Mouse (Mus musculus): ENCODE measurements at regions not wholly inside any gene's neighbourhood (a gene's known extent, or its start where the extent isn't known, plus 50 kb on each side); places are given as distances from the start of the nearest gene placed in this dataset.
A peak's percentile ranks its signal among the peaks of the same experiment; 100 is the strongest.

DNA sequence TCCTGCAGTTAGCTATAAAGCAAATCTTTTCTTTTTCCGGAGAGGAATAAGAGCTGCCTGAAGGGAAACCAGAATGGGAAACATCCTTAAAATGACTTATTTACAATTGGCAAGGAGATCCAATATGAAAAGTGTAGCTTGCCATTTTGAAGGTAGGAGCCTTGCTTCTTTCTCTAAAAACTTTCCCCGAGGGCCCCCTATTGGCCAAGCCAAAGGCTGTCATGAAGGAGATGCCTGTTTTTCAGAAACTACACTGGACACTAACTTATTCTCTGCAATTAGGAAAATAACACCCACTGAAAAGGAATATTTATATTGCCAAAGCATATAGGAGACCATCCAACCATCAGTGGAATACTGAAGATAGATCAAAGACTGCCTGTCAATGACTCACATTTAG is 312.8 kb upstream of the Thrb start:
- DNase-seq: no peak

GRCm38 (mm10) chr14:17352324-17353037 is 307.6 kb upstream of the Thrb start:
- no peak for DNase-seq

- no peak for DNase-seq
Measured at GRCm38 (mm10) chr14:17361910-17362309, 298.2 kb upstream of the Thrb start.

- peak; percentile 24 to 60 for DNase-seq
Measured at GRCm38 (mm10) chr14:17402751-17403479, 257.1 kb upstream of the Thrb start.

- peak; percentile 68 to 81 for DNase-seq
Measured at GRCm38 (mm10) chr14:17405551-17406336, 254.3 kb upstream of the Thrb start.

- no peak for DNase-seq
Measured at GRCm38 (mm10) chr14:17406879-17407278, 253.2 kb upstream of the Thrb start.

GRCm38 (mm10) chr14:17408343-17408742 is 251.7 kb upstream of the Thrb start:
- DNase-seq: no peak

GRCm38 (mm10) chr14:17408813-17409212 is 251.2 kb upstream of the Thrb start:
- DNase-seq: no peak

GRCm38 (mm10) chr14:17409497-17409896 is 250.6 kb upstream of the Thrb start:
- no peak for DNase-seq

DNA sequence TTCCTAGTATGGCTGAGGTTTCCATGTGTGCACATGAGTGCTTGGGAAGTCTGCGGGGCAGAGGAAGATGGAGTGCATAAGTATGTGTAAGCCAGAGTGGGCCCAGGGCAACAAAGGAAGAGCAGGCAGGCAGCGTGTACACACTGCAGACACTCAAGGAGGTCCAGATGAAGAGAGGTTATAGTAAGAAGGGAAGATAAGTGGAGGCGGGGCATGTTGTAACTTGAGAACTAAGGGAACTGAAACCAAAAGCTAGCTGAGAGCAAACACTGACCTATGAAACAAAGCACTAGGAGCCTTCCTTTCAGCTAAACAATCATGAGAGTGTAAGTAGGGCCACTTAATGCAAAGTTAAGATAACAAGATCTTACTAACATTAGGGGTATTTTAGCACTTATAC is 249.3 kb upstream of the Thrb start:
- DNase-seq: no peak

DNA sequence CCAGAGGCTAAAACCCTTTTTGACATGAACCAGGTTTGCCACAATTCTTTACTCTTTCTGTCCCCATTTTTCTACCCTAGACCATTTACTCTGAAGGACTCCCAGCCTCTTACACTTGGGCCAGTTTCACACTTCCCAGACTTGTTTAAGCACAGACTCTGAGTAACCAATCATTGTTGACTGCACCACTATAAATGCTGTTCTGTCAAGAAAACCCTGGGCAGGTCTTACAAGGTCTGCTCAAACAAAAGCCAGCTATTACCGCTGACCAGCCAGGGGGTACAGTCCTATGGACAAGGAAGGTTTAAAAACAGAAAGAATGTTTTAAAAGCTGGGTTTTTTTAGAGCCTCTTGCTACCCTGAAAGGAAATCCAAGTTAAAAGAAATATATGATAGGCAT is 248.8 kb upstream of the Thrb start:
- no peak for DNase-seq

GRCm38 (mm10) chr14:17414246-17414888 is 245.7 kb upstream of the Thrb start:
- no peak for DNase-seq

DNA sequence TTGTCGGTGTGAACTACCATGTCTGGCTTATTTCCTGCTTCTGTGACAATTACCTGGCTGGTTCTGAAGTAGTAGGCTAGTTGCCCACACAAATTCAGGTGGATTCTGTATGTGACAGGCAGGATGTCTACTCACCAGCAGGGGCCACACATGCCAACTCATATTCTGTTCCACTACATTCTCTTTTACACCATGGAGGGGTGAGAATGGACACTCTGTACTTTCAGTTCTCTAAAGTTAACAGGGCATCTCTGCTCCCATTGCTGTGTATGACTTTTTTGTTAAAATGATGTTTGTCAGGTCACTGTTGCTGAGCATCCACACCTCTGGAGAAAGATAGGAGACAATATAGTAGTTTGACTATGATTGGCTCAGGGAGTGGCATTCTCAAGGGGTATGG is 232.3 kb upstream of the Thrb start:
- no peak for DNase-seq

- DNase-seq: no peak
Measured at GRCm38 (mm10) chr14:17429157-17429556, 230.9 kb upstream of the Thrb start.

DNA sequence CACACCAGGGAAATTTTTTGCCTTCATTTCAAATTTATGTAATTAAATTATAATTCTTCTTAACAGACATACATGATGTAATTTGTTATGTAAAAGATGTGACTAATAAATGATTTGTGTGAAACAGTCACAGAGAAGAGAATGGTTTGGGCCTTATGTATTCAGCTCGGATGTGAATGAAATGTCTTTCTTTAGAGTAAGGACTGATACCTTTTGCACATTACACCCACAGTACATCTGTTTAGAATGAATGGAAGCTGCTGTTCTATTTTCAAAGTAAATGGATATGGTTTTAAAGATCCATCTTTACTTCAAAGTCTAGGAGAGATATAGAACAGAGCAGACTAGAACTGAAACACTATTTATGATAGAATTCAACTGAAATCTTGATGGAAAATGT is 226.7 kb upstream of the Thrb start:
- no peak for DNase-seq

DNA sequence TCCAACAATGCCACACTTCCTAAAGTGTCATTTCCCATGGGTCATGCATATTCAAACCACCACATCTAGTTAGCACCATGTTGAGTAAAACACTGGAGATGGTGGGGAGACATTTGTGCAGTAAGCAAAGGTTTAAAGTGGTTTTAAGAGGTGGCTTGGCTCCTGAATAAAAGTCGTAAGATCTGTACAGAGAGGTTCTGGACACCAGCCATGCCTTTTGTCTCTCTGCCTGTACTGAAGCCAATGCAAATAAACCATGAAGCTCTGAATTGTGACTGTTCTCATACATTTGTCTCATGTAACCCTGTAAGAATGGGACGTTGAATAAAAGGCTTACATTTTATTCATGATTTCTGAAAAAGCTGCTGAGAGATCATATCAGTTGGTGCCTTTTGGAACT is 202.1 kb upstream of the Thrb start:
- no peak for DNase-seq

DNA sequence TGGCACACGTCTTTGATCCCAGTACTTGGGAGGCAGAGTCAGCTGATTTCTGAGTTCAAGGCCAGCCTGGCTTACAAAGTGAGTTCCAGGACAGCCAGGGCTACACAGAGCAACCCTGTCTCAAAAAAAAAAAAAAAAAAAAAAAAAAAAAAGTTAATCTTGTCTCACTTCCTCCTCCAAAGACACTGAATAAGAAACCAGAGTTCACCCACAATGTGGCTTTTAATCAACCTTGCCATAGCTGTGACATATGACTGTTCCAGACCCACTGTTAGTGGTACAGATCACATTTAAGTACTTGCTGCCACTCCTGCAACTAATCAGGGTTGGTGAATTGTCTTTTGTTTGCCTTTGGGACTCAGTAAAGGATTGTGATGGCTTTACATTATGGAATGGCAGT is 181.1 kb upstream of the Thrb start:
- no peak for DNase-seq

DNA sequence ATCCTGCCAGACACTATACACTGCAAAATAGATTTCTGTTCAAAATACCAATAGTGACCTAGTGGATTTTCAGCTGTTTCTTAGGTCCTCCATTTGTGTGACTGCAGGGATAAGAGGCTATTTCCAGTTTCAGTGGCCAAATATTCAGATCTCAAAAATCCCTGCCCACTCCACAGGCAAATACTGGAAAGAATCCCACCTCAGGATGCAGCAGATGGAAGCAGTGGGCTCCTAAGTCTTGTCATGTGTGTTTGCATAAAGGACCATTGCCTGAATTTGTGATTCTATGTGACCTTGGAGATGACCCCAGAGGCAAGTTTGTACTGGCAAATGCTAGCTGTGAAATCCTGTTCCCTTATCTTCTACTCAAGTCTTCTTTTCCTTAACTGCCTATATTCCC is 175.2 kb upstream of the Thrb start:
- DNase-seq: no peak

DNA sequence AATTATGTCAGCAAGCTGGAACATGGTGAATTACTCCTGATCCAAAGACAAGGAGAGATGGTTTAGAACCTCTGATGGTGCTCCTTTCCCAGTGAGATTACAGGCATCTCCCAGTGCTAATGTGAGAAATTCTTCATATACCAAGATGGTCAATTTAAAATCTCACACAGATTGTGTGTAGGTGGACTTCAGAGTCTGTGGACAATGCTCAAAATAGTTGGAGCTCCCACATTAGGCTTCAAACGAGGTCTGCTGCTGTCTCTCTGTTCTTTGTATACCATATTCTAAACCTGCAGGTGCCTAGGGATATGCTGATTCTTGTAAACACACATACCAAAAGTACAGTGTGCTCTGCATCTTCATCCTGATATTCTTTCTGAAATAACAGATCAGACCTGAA is 146.3 kb upstream of the Thrb start:
- no peak for DNase-seq

DNA sequence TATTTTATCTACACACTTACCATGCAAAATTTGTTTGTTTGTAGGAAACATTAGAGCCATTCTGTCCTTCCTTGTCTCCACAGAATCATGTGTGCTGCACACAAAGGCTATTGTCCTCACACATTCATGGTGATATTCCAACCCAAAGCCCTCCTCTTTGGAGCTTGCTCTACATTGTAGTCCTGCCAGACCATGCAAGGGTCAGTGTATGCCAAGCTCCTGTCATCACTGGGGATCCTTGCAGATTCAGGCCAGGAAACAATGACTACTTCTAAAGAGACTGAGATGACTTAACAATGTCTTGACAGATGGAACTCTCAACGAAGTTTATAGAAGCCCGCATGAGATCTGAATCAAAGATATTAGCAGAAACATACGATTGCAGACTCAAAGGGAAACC is 137.4 kb upstream of the Thrb start:
- DNase-seq: no peak

GRCm38 (mm10) chr14:17523916-17524315 is 136.1 kb upstream of the Thrb start:
- DNase-seq: no peak

- DNase-seq: no peak
Measured at GRCm38 (mm10) chr14:17539322-17539721, 120.7 kb upstream of the Thrb start.

DNA sequence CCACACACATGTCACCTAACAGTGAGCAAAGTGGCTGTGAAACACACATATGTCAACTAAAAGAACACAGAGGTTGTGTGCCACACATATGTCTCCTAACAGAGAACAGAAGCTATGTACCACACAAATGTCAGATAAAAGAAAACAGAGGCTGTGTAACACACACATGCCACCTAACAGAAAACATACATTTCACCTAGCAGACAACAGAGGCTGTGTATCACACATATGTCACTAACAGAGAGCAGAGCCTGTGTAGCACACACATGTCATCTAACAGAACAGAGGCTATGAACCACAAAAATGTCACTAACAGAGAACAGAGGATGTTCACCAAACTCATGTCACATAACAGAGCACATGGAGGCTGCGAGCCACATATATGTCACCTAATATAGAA is 103.6 kb upstream of the Thrb start:
- no peak for DNase-seq
